Mouse (Mus musculus) heart, adult 2 months (tissue): ENCODE data around the gene Hyal3.
A peak's percentile ranks its signal among the peaks of the same experiment; 100 is the strongest.

Source experiments
- CTCF ChIP-seq: fragments of 200-600 bp; IDR thresholded peaks from 2 replicates; pipeline ENCODE4 v1.8.1; 2022; ENCODE audit warnings: antibody characterized with exemption, mild to moderate bottlenecking, moderate library complexity
- EP300 ChIP-seq: fragments of 200-500 bp; IDR thresholded peaks from 2 replicates; pipeline ENCODE4 v1.6.1; 2011; ENCODE audit warnings: low read depth, low read length, control low read depth; ENCODE audit not compliant: insufficient read depth
- POLR2A ChIP-seq: fragments of 200-500 bp; IDR thresholded peaks from 2 replicates; pipeline ENCODE4 v1.6.1; 2011; ENCODE audit warnings: mild to moderate bottlenecking, low read depth, low read length, control low read depth; ENCODE audit not compliant: insufficient read depth

- TF ChIP-seq CTCF (no peak), POLR2A (peak; percentile 78), EP300 (peak; percentile 72)
These were observed 52.6 kb downstream of the Hyal3 start for GRCm38 (mm10) chr9:107633091-107633660.
